Mouse (Mus musculus) lung, postnatal 0 days (tissue): ENCODE measurements around the gene Cd70. TPM values are rescaled to one million over a fixed set of nuclear protein-coding genes. Genes with fewer than 3 reads are reported as not detected.
A peak's percentile ranks its signal among the peaks of the same experiment; 100 is the strongest.

Source experiments
- ATAC-seq: fragments of 200-750 bp; cut with Nextera tagmentation; 2 replicates; pipeline ENCODE4 v1.8.0; 2017; ENCODE audit warnings: moderate library complexity
- DNase-seq: peaks from one replicate; pipeline ENCODE4 v3.0.0-alpha.2; 2016; ENCODE audit warnings: low spot score
- H3K27ac ChIP-seq: fragments of 300-500 bp; sonication (generic); 2 replicates; pipeline ENCODE4 v1.5.1; 2014; ENCODE audit warnings: antibody characterized with exemption, mild to moderate bottlenecking, low read length, mixed read lengths
- H3K27me3 ChIP-seq: fragments of 300-500 bp; sonication (generic); replicated peaks from 2 replicates; pipeline ENCODE4 v1.6.1; 2014; ENCODE audit warnings: low read length, mixed read lengths; ENCODE audit not compliant: insufficient read depth
- H3K36me3 ChIP-seq: fragments of 300-500 bp; sonication (generic); 2 replicates; pipeline ENCODE4 v1.6.1; 2014; ENCODE audit warnings: low read length, mixed read lengths; ENCODE audit not compliant: insufficient read depth
- H3K4me1 ChIP-seq: fragments of 300-500 bp; sonication (generic); 2 replicates; pipeline ENCODE4 v1.6.1; 2014; ENCODE audit warnings: antibody characterized with exemption, low read depth, low read length, mixed read lengths; ENCODE audit not compliant: insufficient read depth
- H3K4me2 ChIP-seq: fragments of 300-500 bp; sonication (generic); replicated peaks from 2 replicates; pipeline ENCODE4 v1.6.1; 2014; ENCODE audit warnings: low read depth, mild to moderate bottlenecking, low read length, moderate library complexity, mixed read lengths
- H3K4me3 ChIP-seq: fragments of 300-500 bp; sonication (generic); 2 replicates; pipeline ENCODE4 v1.5.1; 2014; ENCODE audit warnings: low read depth, low read length
- H3K9ac ChIP-seq: fragments of 300-500 bp; sonication (generic); replicated peaks from 2 replicates; pipeline ENCODE4 v1.6.1; 2014; ENCODE audit warnings: low read depth, mild to moderate bottlenecking
- H3K9me3 ChIP-seq: fragments of 300-500 bp; sonication (generic); 2 replicates; pipeline ENCODE4 v1.6.1; 2016; ENCODE audit warnings: low read length, mixed read lengths
- CTCF ChIP-seq: IDR thresholded peaks from 2 replicates; pipeline ENCODE4 v1.5.1; 2016; ENCODE audit warnings: antibody characterized with exemption, mild to moderate bottlenecking
- EP300 ChIP-seq: IDR thresholded peaks from 2 replicates; pipeline ENCODE4 v1.6.1; 2016; ENCODE audit warnings: antibody characterized with exemption, mild to moderate bottlenecking, control low read depth
- WGBS: fragments of 180-500 bp; shearing (Covaris S2); extraction: QIAGEN DNeasy Blood & Tissue Kit; methylation state at CpG from one replicate; pipeline ENCODE4 v1.1.7; 2014; 5-methylcytosine and 5-hydroxymethylcytosine counted together
- polyA plus RNA-seq: library from polyadenylated mRNA; unstranded; fragments of >200 nt; fragmentation: Nextera tagmentation; extraction: Ambion mirVana; gene quantifications from 2 replicates; pipeline ENCODE4 v1.2.1, GENCODE M21; 2015

Cd70 gene
- polyA plus RNA-seq, 1 experiment from 2014 or later: not detected

DNA sequence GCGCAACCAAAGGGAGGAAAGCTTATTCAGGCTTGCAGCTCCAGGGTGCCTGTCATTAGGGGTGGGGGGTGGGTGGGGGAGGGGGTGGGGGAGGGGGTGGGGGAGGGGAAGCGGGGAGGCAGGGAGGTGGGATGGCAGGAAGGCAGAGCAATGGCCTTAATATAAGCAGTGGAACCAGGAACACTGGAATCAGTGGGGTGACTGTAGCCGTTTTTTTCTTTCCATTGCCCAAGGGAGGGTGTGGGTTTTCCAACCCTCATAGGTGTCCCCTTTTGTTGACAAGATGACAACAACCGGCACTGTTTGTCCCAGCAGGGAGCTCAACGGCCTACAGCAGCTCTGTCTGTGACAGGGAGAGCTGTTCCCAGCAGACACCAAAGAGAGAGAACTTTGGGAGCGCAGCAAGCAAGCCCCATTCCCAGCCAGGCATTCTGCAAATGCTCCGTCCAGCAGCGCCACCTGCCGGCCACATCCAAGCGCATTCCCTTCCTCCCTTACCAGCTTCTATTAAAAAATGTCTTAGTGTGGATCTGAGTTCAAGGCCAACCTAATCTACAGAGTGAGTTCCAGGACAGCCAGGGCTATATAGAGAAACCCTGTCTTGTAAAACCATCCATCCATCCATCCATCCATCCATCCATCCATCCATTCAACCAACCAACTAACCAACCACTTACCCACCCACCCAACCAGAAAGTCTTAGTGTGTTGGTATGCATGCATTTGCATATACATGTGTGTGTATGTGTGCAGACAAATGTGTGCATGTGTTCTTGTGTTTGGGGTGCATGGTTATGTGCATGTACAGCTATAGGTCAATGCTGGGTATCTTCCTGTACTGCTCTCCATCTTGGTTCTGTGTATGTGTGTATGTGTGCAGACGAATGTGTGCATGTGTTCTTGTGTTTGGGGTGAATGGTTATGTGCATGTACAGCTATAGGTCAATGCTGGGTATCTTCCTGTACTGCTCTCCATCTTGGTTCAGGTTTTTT is 17.5 kb upstream of the Cd70 start:
- 17% methylated on average over 11 of the region's 11 CpGs for WGBS
- Histone ChIP-seq H3K4me2 (no peak overlapping the region), H3K9ac (no peak overlapping the region), H3K9me3 (no peaks in the 10 kb centered on the region), H3K4me3 (no peak overlapping the region), H3K4me1 (no peaks in the 10 kb centered on the region), H3K27me3 (no peaks in the 10 kb centered on the region), H3K36me3 (no peaks in the 10 kb centered on the region), H3K27ac (no peak overlapping the region)
- TF ChIP-seq EP300: no peak
- TF ChIP-seq CTCF: peak; percentile 94
- DNase-seq (peak; percentile 91), ATAC-seq (peak; percentile 72)

DNA sequence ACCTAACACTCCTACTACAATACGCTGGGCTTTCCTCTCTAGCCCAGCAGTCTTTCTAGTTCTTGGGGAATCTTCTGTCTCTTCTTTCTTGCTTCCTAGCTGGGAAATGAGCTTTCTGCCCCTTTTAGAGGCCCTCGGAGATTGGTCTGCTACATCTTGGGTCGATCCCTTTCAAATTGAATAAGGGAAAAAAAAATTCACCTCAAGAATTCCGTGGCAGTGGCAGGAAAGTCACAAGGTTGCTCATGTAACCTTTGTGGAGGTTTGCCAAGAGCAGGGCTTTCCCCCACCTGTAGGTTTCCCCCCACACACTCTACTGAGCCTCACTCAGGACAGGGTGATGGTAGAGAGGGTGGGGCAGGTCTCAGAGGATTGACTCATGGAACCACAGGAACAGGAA is 4.2 kb upstream of the Cd70 start:
- 78% methylated on average over 4 of the region's 4 CpGs for WGBS

DNA sequence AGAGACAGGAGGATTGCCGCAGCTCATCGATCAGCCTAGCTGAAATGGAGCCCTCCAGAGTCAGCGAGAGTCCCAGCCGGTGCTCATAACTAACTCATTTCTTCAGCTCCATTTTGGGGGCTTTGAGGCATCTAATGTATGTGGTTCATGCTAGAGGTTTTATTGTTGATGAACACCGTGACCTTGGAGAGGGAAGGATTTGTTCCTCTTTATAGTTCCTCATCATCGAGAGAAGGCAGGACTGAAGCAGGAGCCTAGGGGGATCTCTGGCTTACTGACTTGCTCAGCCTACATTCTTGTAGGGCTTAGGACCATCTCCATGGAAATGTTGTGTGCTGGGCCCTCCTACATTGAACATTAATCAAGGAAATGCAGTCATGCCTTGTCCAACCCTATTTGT is 3.4 kb upstream of the Cd70 start:
- ATAC-seq (no peak), DNase-seq (no peak)
- H3K27me3 ChIP-seq: peaks cover 12% of the 10 kb centered on the region
- no peak overlapping the region for H3K4me3 ChIP-seq
- H3K27ac ChIP-seq: no peak overlapping the region
- no peak overlapping the region for H3K4me2 ChIP-seq
- no peak overlapping the region for H3K9ac ChIP-seq
- H3K4me1 ChIP-seq: no peaks in the 10 kb centered on the region
- no peaks in the 10 kb centered on the region for H3K36me3 ChIP-seq
- no peaks in the 10 kb centered on the region for H3K9me3 ChIP-seq
- WGBS: 91% methylated on average over 6 of the region's 6 CpGs
- TF ChIP-seq EP300 (no peak), CTCF (no peak)

More for the DNA sequence above, 4.2 kb upstream of the Cd70 start:
- no peak for ATAC-seq
- H3K4me2 ChIP-seq: no peak overlapping the region
- H3K27me3 ChIP-seq: peaks cover 12% of the 10 kb centered on the region; the same call in 1 of the 2 replicates
- no peak for DNase-seq
- TF ChIP-seq EP300 (no peak), CTCF (no peak)
- H3K9me3 ChIP-seq: no peaks in the 10 kb centered on the region
- no peak overlapping the region for H3K27ac ChIP-seq
- H3K36me3 ChIP-seq: no peaks in the 10 kb centered on the region
- H3K4me1 ChIP-seq: no peaks in the 10 kb centered on the region
- no peak overlapping the region for H3K4me3 ChIP-seq
- H3K9ac ChIP-seq: no peak overlapping the region

DNA sequence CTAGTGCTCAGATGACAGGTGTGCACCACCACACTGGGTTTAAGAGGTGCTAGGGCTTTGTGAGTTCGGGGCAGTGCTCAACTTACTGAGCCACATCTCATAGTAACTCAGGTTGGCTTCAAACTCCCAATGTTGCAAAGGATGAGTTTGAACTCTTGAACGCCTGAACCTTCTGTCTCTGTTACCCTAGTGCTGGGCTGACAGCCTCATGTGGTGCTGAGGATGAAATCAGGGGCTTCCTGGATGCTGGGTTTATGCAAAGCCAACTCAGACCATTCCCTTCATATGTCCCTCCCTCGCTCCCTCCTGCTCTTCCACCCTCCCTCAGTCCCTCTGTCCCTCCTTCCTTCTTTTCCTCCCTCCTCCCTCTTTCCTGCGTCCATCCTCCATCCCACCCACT is 1.2 kb downstream of the Cd70 start:
- Histone ChIP-seq H3K4me3 (no peak overlapping the region), H3K4me2 (no peak overlapping the region), H3K36me3 (no peaks in the 10 kb centered on the region), H3K4me1 (no peaks in the 10 kb centered on the region), H3K27me3 (peaks cover 17% of the 10 kb centered on the region), H3K9me3 (no peaks in the 10 kb centered on the region), H3K9ac (no peak overlapping the region), H3K27ac (no peak overlapping the region)
- no peak for TF ChIP-seq CTCF
- TF ChIP-seq EP300: no peak
- 66% methylated on average over 4 of the region's 4 CpGs for WGBS
- ATAC-seq (no peak), DNase-seq (no peak)

DNA sequence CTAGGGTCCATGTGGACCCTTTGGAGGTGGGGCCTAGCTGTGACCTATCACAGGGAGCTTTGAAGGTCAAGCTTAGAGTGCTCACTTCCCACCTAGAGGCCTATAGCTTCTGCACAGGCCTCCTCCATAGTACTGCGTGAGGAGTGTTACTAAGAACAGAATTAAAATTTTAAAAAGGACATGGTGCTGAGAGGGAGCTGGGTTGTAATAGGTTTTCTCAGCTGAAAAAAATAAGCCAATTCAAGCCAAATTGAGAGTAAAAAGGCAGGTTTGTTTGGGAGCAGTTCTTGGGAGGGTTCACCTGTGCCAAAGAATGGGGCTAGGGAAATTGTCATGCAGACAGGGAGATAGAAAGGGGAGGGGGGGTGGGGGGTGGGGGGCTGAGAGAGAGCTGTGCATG is 4.5 kb downstream of the Cd70 start:
- Histone ChIP-seq H3K27me3 (peaks cover 16% of the 10 kb centered on the region), H3K4me1 (no peaks in the 10 kb centered on the region), H3K9ac (no peak overlapping the region), H3K27ac (no peak overlapping the region), H3K4me2 (no peak overlapping the region), H3K4me3 (no peak overlapping the region), H3K36me3 (no peaks in the 10 kb centered on the region), H3K9me3 (no peaks in the 10 kb centered on the region)
- 70% methylated on average over 1 of the region's 1 CpGs for WGBS
- DNase-seq (no peak), ATAC-seq (no peak)
- no peak for TF ChIP-seq EP300
- TF ChIP-seq CTCF: no peak

DNA sequence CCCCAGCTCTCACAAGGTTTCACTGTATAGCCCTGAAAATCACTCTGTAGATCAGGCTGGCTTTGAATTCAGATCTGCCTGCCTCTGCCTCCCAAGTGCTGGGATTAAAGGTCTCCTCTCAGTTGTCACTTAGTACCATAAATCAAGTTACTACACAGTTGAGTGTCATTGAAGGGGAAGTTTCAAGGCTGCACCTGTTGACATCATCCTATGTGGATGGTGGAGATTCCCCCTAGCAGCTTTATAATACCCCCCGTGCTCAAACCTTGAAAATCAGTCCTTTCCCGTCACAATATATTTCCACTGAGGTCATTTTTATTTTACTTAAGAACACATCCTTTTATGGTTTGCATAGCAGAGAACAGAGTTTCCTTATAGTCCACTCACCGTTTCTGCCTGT is 5.9 kb downstream of the Cd70 start:
- Histone ChIP-seq H3K4me2 (no peak overlapping the region), H3K4me3 (no peak overlapping the region), H3K4me1 (no peaks in the 10 kb centered on the region), H3K9ac (no peak overlapping the region), H3K9me3 (no peaks in the 10 kb centered on the region), H3K27me3 (peaks cover 5% of the 10 kb centered on the region; the same call in 1 of the 2 replicates), H3K27ac (no peak overlapping the region), H3K36me3 (no peaks in the 10 kb centered on the region)
- ATAC-seq: no peak
- TF ChIP-seq EP300 (no peak), CTCF (no peak)
- 69% methylated on average over 3 of the region's 3 CpGs for WGBS
- DNase-seq: no peak
